Mouse (Mus musculus) c-Kit-positive CD71-negative TER-119-negative erythroid progenitor cells, embryonic 14.5 days (primary cell): Measurements from ENCODE around the gene Tnc.

ENCODE experiments used
- DNase-seq: peaks from one replicate; pipeline ENCODE4 v3.0.0-alpha.2; 2013; ENCODE audit warnings: low read depth

Gene Tnc

DNA sequence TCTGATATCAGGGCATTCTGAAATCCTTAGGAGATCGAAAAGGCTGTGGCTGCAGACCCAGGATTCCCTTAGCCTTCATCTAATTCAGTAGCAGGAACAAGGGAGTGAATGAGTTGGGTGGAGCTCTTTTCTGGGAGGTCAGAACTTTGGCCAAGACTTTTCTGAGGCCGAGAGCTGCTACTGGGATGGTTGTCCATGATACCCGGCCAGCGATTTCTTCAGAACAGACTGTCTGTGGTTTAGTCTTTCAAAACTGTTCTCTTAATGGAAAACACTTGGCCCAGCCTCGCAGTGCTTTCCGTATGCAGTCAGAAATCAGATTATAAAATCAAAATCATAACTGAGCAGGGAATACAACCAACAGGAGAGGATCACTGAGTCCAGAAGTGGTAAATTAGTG, 21.2 kb downstream of the Tnc start:
- no peak for DNase-seq

- no peak for DNase-seq
Observed at GRCm38 (mm10) chr4:64024041-64024779, 22.6 kb downstream of the Tnc start.

DNA sequence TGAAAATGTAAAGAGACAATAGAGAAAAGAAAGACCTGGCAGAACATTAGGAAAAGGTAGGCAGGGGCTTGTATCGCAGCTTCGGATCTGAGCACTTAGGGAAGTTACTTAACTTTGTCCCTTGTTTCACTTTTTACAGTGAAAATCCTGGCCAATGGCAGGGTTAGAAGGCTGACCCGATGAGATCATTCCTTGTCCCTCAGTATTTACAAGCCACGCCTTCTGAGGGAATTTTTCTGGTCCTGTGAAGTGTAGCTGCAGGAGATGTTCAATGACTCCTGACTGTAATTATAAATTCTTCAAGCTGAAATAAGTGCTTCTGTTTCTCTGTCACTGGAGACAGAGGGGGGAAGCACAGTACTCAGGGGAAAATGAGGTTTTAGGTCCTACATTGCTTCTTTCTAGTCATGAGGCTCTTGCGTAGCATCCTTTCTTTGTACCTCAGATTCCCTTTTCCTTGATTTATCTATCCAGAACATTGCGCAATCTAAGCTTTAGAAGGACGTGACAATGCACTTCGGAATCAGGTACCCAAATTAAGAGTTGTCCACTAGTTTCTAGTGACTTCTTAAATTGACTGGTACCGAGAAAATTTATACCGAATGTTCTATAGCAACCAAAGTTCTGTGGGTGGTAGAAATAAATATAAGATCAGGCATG, 25.8 kb downstream of the Tnc start:
- no peak for DNase-seq

- DNase-seq = no peak
Observed at GRCm38 (mm10) chr4:64020151-64020550, 26.7 kb downstream of the Tnc start.

- DNase-seq = no peak
Observed at GRCm38 (mm10) chr4:64011308-64011707, 35.5 kb downstream of the Tnc start.

DNA sequence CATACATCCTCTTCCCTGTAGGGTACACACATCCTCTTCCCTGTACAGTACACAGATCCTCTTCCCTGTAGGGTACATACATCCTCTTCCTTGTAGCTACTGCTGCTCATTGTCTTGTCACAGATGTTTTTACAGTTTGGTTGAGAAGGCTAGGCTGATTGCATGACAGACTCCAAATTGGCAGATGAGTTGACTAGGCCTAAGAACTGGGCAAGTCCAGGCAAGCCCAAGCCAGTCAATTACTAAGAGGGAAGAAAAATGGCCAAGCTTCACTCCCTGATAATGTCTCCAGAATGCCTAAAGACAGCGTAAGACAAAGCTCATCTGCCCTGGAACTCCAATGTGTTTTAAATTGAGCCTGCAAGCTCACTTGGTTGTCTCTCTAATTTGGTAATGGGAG, 36.9 kb downstream of the Tnc start:
- no peak for DNase-seq

- DNase-seq = no peak
Observed at GRCm38 (mm10) chr4:64005198-64005597, 41.6 kb downstream of the Tnc start.

GRCm38 (mm10) chr4:64003677-64004076, 43.1 kb downstream of the Tnc start:
- DNase-seq = no peak

GRCm38 (mm10) chr4:64002168-64002567, 44.6 kb downstream of the Tnc start:
- no peak for DNase-seq

DNA sequence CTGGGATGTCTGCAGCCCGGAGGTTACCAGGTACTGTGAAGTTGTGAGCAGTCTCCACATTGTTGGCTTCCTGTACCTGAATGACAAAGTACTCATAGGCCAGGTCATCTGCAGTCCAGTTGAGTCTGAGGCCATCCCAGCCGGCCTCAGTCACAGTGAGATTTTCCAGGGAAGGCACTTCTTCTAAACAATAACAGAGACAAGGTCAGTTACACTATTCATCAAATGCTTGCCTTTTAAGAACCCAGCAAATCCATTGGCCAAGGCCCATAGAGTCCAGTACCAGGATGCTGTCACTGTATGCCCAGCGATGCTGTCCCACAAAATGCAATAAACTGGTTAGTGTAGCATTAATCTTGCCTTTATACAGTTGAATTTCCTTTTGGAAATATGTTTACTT, 46.0 kb downstream of the Tnc start:
- DNase-seq = no peak

GRCm38 (mm10) chr4:64000293-64000692, 46.5 kb downstream of the Tnc start:
- DNase-seq = no peak

GRCm38 (mm10) chr4:63993462-63994113, 53.2 kb downstream of the Tnc start:
- DNase-seq = no peak

DNA sequence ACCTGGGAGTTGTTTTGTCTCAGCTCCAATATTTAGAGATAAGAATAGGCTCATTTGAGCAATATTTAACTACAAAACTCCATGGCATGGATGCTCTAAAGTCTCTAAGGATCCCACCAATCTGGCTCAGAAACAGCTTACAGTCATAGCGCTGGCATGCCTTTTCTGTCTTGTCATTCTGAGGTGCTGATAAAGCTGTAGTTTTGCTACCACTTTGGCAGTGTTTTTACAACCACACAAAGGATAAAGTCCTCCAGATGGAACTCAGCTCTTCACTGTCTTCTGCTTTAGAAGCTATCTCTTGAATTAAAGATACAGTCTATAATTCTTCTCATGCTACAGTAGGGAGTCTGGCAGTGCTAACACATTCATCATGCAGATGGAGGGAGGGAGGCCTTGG, 56.6 kb downstream of the Tnc start:
- no peak for DNase-seq

- DNase-seq = no peak
Observed at GRCm38 (mm10) chr4:63988090-63988489, 58.7 kb downstream of the Tnc start.

DNA sequence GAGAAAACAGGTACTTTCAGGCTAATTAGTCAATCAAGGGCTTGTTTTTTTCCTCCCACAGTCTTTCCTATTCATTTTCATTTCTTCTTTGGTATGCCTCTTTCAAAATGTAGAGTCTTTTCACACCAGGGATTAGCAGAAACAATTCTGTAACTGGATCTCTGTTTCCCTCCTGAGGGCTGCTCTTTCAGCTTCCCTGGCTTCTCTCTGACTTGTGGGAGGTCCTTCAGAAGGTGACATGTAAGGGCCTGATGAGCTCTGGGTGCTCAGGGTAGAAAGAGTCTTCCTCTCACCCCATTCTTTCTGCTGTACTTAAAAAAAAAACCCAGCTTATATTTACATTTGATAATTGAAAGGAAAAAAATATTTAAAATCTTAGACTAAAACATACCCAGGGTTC, 60.2 kb downstream of the Tnc start:
- no peak for DNase-seq

GRCm38 (mm10) chr4:63983098-63983445, 63.7 kb downstream of the Tnc start:
- no peak for DNase-seq

DNA sequence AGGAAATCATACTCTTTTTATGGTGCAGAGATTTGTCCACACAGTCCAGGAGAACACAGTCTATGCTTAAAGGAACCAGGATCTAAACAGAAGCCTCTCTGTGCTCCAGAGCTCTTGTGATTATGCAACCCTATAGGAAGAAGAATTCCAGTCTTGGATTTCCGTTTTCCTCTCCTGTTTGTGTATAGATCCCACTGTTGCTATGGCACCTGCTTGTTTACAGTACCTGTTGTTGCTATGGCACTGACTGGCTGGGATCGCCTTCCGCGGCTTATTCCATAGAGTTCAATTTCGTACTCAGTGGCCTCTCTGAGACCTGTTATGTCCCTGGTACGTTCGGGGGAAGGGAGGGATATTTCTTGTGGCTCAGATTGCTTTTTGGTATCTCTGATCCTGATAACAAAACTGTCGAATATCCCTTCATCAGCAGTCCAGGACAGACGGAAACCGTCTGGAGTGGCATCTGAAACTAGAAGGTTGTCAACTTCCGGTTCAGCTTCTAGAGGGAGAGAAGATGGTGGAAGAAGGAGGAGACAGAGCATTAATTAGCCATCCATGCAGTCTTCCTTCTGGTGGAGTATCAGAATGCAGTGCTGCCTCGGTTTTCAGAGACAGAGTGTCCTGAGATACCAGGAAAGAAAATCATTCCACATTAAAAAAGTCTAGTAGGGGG, 64.3 kb downstream of the Tnc start:
- DNase-seq = no peak

GRCm38 (mm10) chr4:63980211-63980794, 66.5 kb downstream of the Tnc start:
- DNase-seq = no peak

DNA sequence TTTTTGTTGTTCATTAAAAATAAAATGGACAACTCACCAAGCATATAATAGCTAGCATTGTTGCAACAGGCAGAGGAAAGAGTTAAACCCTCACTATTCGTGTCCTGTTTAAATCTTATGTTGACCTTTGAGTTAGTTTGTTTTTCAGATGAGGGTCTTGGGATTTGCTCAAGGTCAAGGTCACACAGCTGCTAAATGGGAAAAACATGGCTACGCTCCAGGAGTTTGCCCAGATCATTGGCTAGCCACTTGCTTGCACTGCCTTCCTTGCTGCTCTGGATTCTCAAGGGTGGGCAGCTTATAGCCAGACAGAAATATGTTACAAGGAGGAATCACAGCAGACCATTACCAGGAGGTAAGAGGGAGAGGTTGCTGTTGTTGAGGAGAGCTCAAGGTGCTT, 67.2 kb downstream of the Tnc start:
- DNase-seq = no peak

DNA sequence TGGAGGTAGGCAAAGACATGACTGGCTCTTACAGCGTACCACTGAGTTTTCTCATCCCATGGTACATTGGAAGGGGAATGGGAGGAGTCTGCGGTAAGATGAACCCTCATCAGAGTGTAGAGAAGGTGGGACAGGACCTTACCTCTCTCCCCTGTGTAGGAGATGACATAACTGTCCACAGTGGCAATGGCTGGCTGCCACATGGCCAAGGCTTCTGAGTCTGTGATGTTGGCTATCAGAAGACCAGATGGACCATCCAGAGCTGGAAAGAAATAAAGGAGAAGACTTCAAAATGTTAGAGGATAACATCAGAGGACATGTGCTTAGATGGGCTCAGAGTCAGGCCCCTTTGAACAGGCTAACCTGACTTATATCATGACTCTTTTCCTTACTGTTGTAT, 74.3 kb downstream of the Tnc start:
- DNase-seq = no peak

DNA sequence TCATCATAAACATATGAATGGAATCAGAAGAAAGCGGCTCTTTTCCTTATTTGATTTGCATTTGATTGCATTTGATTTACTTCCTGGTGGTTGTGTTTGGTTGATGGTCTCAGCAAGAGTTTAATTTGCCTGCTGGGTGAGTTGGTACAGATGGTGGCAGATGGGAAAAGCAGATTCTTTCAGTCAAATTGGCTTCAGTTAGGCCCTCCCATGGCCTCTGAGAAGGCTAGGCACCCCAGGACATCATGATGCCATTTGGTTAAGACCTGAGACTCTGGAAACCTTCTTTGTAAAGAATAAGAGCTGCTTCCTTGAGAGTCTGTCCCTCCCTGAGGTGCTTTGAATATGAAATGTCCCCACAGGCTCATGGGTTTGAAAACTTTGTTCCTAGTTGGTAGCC, 75.1 kb downstream of the Tnc start:
- DNase-seq = no peak

GRCm38 (mm10) chr4:63970925-63971324, 75.9 kb downstream of the Tnc start:
- peak; percentile 18 for DNase-seq

DNA sequence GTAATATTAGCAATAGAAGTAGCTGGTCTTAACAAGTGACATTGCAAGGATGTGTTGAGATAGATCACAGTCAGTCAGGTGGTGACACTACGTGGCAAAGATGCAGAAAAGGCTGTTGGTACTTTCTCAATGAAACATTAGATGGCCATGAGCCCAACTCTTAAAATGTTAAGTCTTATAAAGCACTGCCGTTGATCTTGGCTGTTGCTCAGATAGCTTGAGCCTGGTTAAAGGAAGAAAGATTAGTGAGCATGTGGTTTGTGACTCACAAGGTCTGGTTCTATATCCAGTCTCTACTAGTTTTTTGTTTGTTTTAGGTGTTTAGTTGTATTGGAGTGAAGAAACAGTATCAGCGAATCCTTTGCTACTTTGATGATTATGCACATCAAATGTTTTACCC, 76.9 kb downstream of the Tnc start:
- no peak for DNase-seq
